Mouse (Mus musculus) spleen, adult 2 months (tissue): Measurements from ENCODE around the gene Gm11213. TPM values are rescaled to one million over a fixed set of nuclear protein-coding genes. Genes with fewer than 3 reads are reported as not detected.

Experiments used
- DNase-seq, 2 experiments: peaks; one replicate each; pipeline versions ENCODE4 v3.0.0 to v3.0.0-alpha.2; 2012 to 2021; ENCODE audit warnings: low spot score in 2 of 2, low read depth in 1 of 2
- H3K27ac ChIP-seq: fragments of 200-500 bp; 2 replicates; pipeline ENCODE4 v1.5.1; 2012; ENCODE audit warnings: low read length, inconsistent platforms; ENCODE audit not compliant: insufficient read depth
- H3K27me3 ChIP-seq: fragments of 200-500 bp; 2 replicates; pipeline ENCODE4 v1.6.1; 2012; ENCODE audit warnings: mild to moderate bottlenecking, moderate library complexity, low read length, inconsistent platforms; ENCODE audit not compliant: control insufficient read depth, insufficient read depth
- H3K36me3 ChIP-seq: fragments of 200-500 bp; 2 replicates; pipeline ENCODE4 v1.6.1; 2012; ENCODE audit warnings: mild to moderate bottlenecking, low read length, inconsistent platforms; ENCODE audit not compliant: control insufficient read depth, insufficient read depth
- H3K4me1 ChIP-seq: fragments of 200-500 bp; 2 replicates; pipeline ENCODE4 v1.6.1; 2011; ENCODE audit warnings: inconsistent platforms; ENCODE audit not compliant: control insufficient read depth, insufficient read depth, insufficient read length
- H3K4me3 ChIP-seq: fragments of 200-500 bp; 2 replicates; pipeline ENCODE4 v1.5.1; 2011; ENCODE audit warnings: mild to moderate bottlenecking, inconsistent platforms; ENCODE audit not compliant: insufficient read depth, insufficient read length; ENCODE audit errors: extremely low read depth
- CTCF ChIP-seq: fragments of 200-500 bp; IDR thresholded peaks from 2 replicates; pipeline ENCODE4 v1.5.1; 2011; ENCODE audit warnings: mild to moderate bottlenecking, inconsistent platforms; ENCODE audit not compliant: insufficient read depth, insufficient read length, insufficient replicate concordance; ENCODE audit errors: extremely low read depth
- POLR2A ChIP-seq: fragments of 200-500 bp; IDR thresholded peaks from 2 replicates; pipeline ENCODE4 v1.6.1; 2011; ENCODE audit warnings: low read depth, low read length, inconsistent platforms
- WGBS: fragments of 180-500 bp; shearing (Covaris S2); methylation state at CpG from one replicate; pipeline ENCODE4 v1.1.7; 2018; 5-methylcytosine and 5-hydroxymethylcytosine counted together
- polyA plus RNA-seq: library from polyadenylated mRNA; depleted of rRNA; stranded (reverse); fragments of >200 nt; gene quantifications from 2 replicates; pipeline ENCODE4 v1.2.3, GENCODE M21; 2012

Gm11213 gene
- polyA plus RNA-seq, 1 experiment = not detected

DNA sequence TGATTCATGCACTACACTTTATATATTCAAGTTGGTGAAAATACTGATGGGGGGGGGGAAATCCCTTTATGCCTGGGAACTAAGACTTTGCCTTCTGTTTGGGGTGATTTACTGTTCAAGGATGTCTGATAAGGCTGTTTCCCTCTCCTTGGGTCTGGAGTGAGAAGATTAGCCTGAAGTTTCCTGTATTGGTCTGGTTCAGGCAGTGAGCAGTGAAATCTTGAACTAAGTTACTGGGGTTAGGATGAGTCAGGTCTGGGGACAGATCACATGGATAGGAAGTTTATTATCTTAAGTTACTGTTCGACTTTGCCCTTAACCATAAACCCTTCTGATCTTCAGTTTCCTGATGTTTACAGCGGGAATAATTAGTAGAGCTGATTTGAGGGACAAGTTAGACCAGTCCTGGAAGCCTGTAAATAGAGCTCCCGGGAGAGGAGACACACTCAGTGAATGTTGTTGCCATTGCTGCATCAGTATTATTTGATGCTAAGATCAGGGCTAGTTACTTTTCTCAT lies 20.6 kb upstream of the Gm11213 start:
- WGBS = 41% methylated on average over 3 of the region's 3 CpGs

GRCm38 (mm10) chr4:63622378-63622835 lies 17.3 kb upstream of the Gm11213 start, which contains the start of gene Tex48:
TSS of gene Tex48 (minus strand) at chr4:63622428.
- no peaks in the 10 kb centered on the region for H3K36me3 ChIP-seq
- H3K4me1 ChIP-seq = no peaks in the 10 kb centered on the region
- no peak within 1 kb of the TSS for H3K4me3 ChIP-seq
- no peak within 1 kb of the TSS for H3K27ac ChIP-seq
- no peaks in the 10 kb centered on the region for H3K27me3 ChIP-seq
- TF ChIP-seq CTCF (peak; percentile 43; the same call in 1 of the 2 replicates), POLR2A (no peak)
- WGBS = 46% methylated on average over 5 of the region's 5 CpGs
- DNase-seq = peak in 1 of 2 experiments; percentile 39

More for the DNA sequence above, 20.6 kb upstream of the Gm11213 start:
- Histone ChIP-seq H3K36me3 (no peaks in the 10 kb centered on the region), H3K4me1 (no peaks in the 10 kb centered on the region), H3K27me3 (no peaks in the 10 kb centered on the region), H3K4me3 (no peak overlapping the region), H3K27ac (no peak overlapping the region)
- DNase-seq = no peak
- TF ChIP-seq POLR2A = no peak
- no peak for TF ChIP-seq CTCF

DNA sequence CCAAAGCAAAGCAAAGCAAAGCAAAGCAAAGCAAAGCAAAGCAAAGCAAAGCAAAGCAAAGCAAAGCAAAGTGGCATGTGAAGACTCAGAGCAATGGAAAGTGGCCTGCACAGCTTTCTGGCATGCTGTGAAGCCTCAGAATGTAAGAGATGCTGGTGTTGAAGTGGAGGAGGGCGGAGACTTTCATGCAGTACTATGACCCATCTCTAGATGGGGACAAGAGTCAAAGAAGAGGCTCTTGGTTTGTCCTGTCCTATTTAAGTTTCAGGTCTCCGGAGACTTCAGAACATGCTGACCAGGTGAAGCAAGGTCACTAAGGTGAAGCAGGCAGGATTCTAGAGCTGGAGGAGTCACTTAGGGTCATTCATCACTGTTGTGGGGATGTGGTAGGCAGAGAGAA lies 16.8 kb upstream of the Gm11213 start:
- Histone ChIP-seq H3K36me3 (no peaks in the 10 kb centered on the region), H3K27ac (no peak overlapping the region), H3K4me1 (no peaks in the 10 kb centered on the region), H3K27me3 (no peaks in the 10 kb centered on the region), H3K4me3 (no peak overlapping the region)
- no peak for TF ChIP-seq CTCF
- TF ChIP-seq POLR2A = no peak
- DNase-seq = no peak
- 54% methylated on average over 2 of the region's 2 CpGs for WGBS

DNA sequence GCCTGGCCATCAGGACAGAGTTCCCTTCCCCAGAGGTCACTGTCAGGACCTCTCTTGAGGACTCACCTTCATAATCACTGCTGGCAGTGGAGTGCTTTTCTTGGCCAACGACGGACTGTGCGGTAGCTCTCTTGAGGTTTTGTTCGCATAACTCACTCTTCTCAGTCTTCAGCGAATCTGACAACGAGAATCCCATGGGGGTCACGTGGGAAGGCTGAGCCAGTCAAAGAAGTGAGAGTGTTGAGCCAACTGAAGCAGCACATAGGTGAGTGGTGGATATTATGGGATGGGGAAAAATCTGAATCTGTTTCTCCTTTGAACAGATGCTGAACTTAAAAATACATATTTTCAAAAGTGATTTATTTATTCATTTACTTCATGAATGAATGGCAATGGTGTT lies 3.3 kb upstream of the Gm11213 start:
- H3K27ac ChIP-seq = no peak overlapping the region
- no peak overlapping the region for H3K4me3 ChIP-seq
- no peak for DNase-seq
- H3K27me3 ChIP-seq = no peaks in the 10 kb centered on the region
- WGBS = 63% methylated on average over 7 of the region's 7 CpGs
- no peaks in the 10 kb centered on the region for H3K36me3 ChIP-seq
- no peaks in the 10 kb centered on the region for H3K4me1 ChIP-seq
- TF ChIP-seq CTCF = no peak
- TF ChIP-seq POLR2A = no peak

- WGBS = 87% methylated on average over 1 of the region's 1 CpGs
- no peak for DNase-seq
- Histone ChIP-seq H3K36me3 (no peaks in the 10 kb centered on the region), H3K27ac (no peak overlapping the region), H3K4me3 (no peak overlapping the region), H3K4me1 (no peaks in the 10 kb centered on the region), H3K27me3 (no peaks in the 10 kb centered on the region)
- TF ChIP-seq POLR2A (no peak), CTCF (no peak)
Measured at GRCm38 (mm10) chr4:63605968-63606367, 907 bp upstream of the Gm11213 start.

DNA sequence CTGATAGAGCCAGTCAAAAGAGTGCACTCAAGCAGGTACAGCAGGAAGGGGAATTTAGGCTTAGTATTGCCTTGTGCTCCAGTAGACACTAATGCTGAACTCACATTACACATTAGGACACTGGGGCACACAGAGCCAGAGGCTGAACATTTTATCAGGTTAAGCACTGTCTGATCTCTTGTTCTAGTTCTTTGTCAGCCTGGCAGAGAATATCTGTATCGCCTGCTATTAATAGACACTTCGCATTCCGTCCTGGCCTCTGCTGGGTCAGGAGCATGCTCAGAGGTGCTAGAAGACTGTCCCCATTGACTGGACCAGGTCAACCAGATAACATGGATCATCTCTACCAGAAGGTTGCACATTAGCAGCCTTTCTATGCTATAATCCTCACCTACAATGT lies 484 bp upstream of the Gm11213 start:
- Histone ChIP-seq H3K36me3 (no peaks in the 10 kb centered on the region), H3K4me3 (no peak overlapping the region), H3K27me3 (no peaks in the 10 kb centered on the region), H3K4me1 (no peaks in the 10 kb centered on the region), H3K27ac (no peak overlapping the region)
- no peak for TF ChIP-seq POLR2A
- TF ChIP-seq CTCF = no peak
- WGBS = 92% methylated on average over 3 of the region's 3 CpGs
- DNase-seq = no peak

DNA sequence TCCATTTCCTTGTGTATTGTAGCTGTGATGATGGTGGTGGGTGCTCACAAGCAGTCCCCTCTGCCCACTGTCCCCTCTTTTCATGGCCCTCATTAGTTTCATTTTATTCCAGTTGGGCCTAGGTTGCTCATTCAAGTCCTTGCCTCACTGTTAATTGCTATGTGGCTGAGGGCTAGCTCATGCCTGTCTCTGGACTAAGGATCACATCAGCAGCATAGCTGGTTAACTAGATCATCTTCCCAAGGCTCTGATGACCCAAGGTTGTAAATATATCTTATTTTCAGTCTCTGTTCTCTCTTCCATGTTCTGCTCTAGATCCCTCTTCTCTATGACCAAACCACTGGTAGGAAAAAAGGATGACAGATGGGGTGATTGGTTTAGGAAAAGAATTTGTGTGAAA lies 3.8 kb downstream of the Gm11213 start:
- Histone ChIP-seq H3K4me3 (no peak overlapping the region), H3K36me3 (no peaks in the 10 kb centered on the region), H3K27me3 (no peaks in the 10 kb centered on the region), H3K4me1 (no peaks in the 10 kb centered on the region), H3K27ac (no peak overlapping the region)
- TF ChIP-seq CTCF (no peak), POLR2A (no peak)
- no peak for DNase-seq
